Mouse (Mus musculus): ENCODE data around the gene Paxx. TPM values are rescaled to one million over a fixed set of nuclear protein-coding genes. Genes with fewer than 3 reads are reported as not detected.

The Paxx gene
- polyA plus RNA-seq, 1 experiment from 2014 or later = 39.1 TPM

DNA sequence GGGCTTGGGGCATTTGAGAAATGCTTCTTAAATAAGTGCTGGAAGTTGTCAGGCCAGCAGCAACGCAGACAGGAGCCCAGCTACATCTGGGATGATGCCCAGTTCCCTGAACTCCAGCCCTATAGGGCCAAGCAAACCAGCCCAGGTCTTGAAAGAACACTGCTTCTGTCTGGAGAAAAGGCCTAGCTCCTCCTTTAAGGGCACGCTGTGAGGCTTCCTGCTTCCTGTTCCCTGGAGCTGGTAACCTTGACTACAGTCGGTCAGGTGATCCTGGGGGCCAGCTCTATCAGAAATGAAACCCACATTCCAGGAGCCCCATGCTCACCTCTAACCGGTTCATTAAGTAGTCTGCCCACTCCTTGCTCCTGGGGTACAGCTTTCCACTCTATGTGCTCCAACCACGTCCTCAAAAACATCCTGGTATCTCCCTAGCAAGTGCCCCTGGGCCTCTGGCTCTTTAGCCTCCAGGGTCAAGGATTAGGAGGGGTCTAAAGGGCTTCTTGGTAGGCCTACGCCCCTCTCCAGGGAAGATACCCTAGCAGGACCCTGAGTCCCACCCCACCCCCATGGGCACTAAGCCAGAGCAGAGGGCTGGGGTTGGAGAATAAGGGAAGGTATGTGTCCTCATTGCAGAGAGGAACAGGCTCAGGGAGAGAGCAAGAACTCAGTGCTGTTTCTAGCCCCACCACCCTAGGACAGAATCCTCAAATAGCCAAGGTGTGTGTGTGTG lies 37.1 kb upstream of the Paxx start:
- Histone ChIP-seq H3K27ac (no peak overlapping the region), H3K36me3 (replicated peaks) (peaks cover 3% of the 10 kb centered on the region), H3K9me3 (no peaks in the 10 kb centered on the region), H3K4me3 (replicated peaks) (no peak overlapping the region), H3K27me3 (no peaks in the 10 kb centered on the region), H3K4me1 (peaks cover 12% of the 10 kb centered on the region), H3K4me2 (no peak overlapping the region), H3K9ac (no peak overlapping the region)
- ATAC-seq (ENCODE audit: low FRiP score) = no peak
- 61% methylated on average over 6 of the region's 6 CpGs for WGBS

DNA sequence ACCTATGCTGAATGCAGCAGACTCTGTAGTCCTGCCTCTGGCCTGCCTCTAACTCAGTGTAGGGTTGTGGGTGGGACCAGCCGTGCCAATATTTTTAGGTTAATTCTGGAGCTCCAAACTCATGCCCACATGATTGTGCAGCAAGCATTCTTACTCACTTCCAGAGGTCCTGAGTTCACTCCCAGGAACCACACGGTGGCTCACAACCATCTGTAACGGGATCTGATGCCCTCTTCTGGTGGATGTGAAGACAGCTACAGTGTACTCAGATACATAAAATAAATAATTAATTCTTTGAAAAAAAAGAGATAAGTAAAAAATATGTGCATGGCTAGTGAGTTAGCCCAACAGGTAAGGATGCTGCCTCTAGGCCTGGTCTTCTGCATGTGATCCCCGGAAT lies 35.6 kb upstream of the Paxx start:
- H3K27me3 ChIP-seq = no peaks in the 10 kb centered on the region
- no peak for ATAC-seq (ENCODE audit: low FRiP score)
- H3K27ac ChIP-seq = no peak overlapping the region

GRCm38 (mm10) chr2:25493476-25493961 lies 32.6 kb upstream of the Paxx start, which contains the start of gene Lcn12:
TSS of gene Lcn12 (minus strand) at chr2:25493911.
- Histone ChIP-seq H3K4me3 (replicated peaks) (no peak within 1 kb of the TSS), H3K36me3 (replicated peaks) (no peaks in the 10 kb centered on the region), H3K4me2 (no peak within 1 kb of the TSS), H3K27me3 (no peaks in the 10 kb centered on the region), H3K4me1 (no peaks in the 10 kb centered on the region), H3K9me3 (no peaks in the 10 kb centered on the region), H3K27ac (no peak within 1 kb of the TSS), H3K9ac (no peak within 1 kb of the TSS)
- ATAC-seq (ENCODE audit: low FRiP score) = no peak
- 91% methylated on average over 5 of the region's 5 CpGs for WGBS

More for the DNA sequence above, 35.6 kb upstream of the Paxx start:
- H3K4me3 ChIP-seq (replicated peaks) = no peak overlapping the region
- WGBS = 45% methylated on average over 4 of the region's 4 CpGs
- H3K9me3 ChIP-seq = no peaks in the 10 kb centered on the region
- no peak overlapping the region for H3K4me2 ChIP-seq
- no peak overlapping the region for H3K9ac ChIP-seq
- no peaks in the 10 kb centered on the region for H3K36me3 ChIP-seq (replicated peaks)
- peaks cover 4% of the 10 kb centered on the region for H3K4me1 ChIP-seq

GRCm38 (mm10) chr2:25492988-25493387 lies 32.1 kb upstream of the Paxx start:
- H3K4me3 ChIP-seq (replicated peaks) = no peak overlapping the region
- no peaks in the 10 kb centered on the region for H3K27me3 ChIP-seq
- H3K36me3 ChIP-seq (replicated peaks) = no peaks in the 10 kb centered on the region
- no peaks in the 10 kb centered on the region for H3K9me3 ChIP-seq
- H3K4me2 ChIP-seq = no peak overlapping the region
- ATAC-seq (ENCODE audit: low FRiP score) = no peak
- WGBS = 88% methylated on average over 5 of the region's 5 CpGs
- H3K9ac ChIP-seq = no peak overlapping the region
- H3K4me1 ChIP-seq = no peaks in the 10 kb centered on the region
- no peak overlapping the region for H3K27ac ChIP-seq

DNA sequence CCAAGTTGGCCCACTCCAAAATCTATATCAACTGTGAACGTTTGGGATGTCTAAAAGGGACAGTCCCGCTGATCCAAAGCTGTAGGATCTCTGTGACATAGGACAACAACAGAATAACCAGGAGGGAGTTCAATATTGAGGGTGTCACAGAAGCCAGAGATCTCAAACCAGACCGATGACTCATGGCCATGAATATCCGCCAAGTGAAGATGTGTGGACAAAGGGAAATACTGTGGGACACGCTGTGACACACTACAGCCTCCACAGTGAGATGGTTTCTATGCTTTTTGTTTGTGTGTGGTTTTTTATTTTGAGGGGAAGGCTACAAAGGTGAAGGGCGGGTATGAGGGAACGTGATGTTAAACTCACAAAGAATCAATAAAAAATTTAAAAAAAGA lies 27.8 kb upstream of the Paxx start:
- WGBS = 80% methylated on average over 7 of the region's 7 CpGs
- Histone ChIP-seq H3K27ac (no peak overlapping the region), H3K9me3 (no peaks in the 10 kb centered on the region), H3K27me3 (0 out of 2 replicates have a peak, but pooled peaks cover 3% of the 10 kb centered on the region), H3K4me2 (no peak overlapping the region), H3K4me1 (no peaks in the 10 kb centered on the region), H3K9ac (no peak overlapping the region), H3K36me3 (replicated peaks) (no peaks in the 10 kb centered on the region), H3K4me3 (replicated peaks) (no peak overlapping the region)
- no peak for ATAC-seq (ENCODE audit: low FRiP score)

GRCm38 (mm10) chr2:25487965-25488670 lies 27.2 kb upstream of the Paxx start:
- no peak for ATAC-seq (ENCODE audit: low FRiP score)
- Histone ChIP-seq H3K27ac (no peak overlapping the region), H3K4me1 (no peaks in the 10 kb centered on the region), H3K36me3 (replicated peaks) (no peaks in the 10 kb centered on the region), H3K9me3 (no peaks in the 10 kb centered on the region), H3K9ac (no peak overlapping the region), H3K27me3 (0 out of 2 replicates have a peak, but pooled peaks cover 3% of the 10 kb centered on the region), H3K4me3 (replicated peaks) (no peak overlapping the region), H3K4me2 (no peak overlapping the region)
- WGBS = 76% methylated on average over 6 of the region's 6 CpGs

- H3K4me2 ChIP-seq = no peak overlapping the region
- no peak overlapping the region for H3K4me3 ChIP-seq (replicated peaks)
- no peak for ATAC-seq (ENCODE audit: low FRiP score)
- H3K4me1 ChIP-seq = no peaks in the 10 kb centered on the region
- no peaks in the 10 kb centered on the region for H3K9me3 ChIP-seq
- no peaks in the 10 kb centered on the region for H3K36me3 ChIP-seq (replicated peaks)
- no peak overlapping the region for H3K9ac ChIP-seq
- no peak overlapping the region for H3K27ac ChIP-seq
- H3K27me3 ChIP-seq = 0 out of 2 replicates have a peak, but pooled peaks cover 6% of the 10 kb centered on the region
- WGBS = 75% methylated on average over 11 of the region's 11 CpGs
Observed at GRCm38 (mm10) chr2:25484901-25485647, 24.2 kb upstream of the Paxx start.

GRCm38 (mm10) chr2:25482969-25483368 lies 22.1 kb upstream of the Paxx start:
- Histone ChIP-seq H3K9me3 (no peaks in the 10 kb centered on the region), H3K4me1 (no peaks in the 10 kb centered on the region), H3K9ac (no peak overlapping the region), H3K27me3 (peaks cover 12% of the 10 kb centered on the region; the same call in 1 of the 2 replicates), H3K27ac (no peak overlapping the region), H3K4me2 (no peak overlapping the region), H3K4me3 (replicated peaks) (no peak overlapping the region), H3K36me3 (replicated peaks) (no peaks in the 10 kb centered on the region)
- WGBS = 27% methylated on average over 7 of the region's 7 CpGs
- no peak for ATAC-seq (ENCODE audit: low FRiP score)

- Histone ChIP-seq H3K9me3 (no peaks in the 10 kb centered on the region), H3K4me3 (replicated peaks) (no peak overlapping the region), H3K27me3 (peaks cover 14% of the 10 kb centered on the region; the same call in 1 of the 2 replicates), H3K27ac (no peak overlapping the region), H3K36me3 (replicated peaks) (no peaks in the 10 kb centered on the region), H3K9ac (no peak overlapping the region), H3K4me2 (no peak overlapping the region), H3K4me1 (no peaks in the 10 kb centered on the region)
- WGBS = 87% methylated on average over 1 of the region's 1 CpGs
- ATAC-seq (ENCODE audit: low FRiP score) = no peak
Observed at GRCm38 (mm10) chr2:25480541-25480940, 19.6 kb upstream of the Paxx start.

- H3K27ac ChIP-seq = no peak overlapping the region
- no peaks in the 10 kb centered on the region for H3K9me3 ChIP-seq
- no peak for ATAC-seq (ENCODE audit: low FRiP score)
- no peak overlapping the region for H3K4me3 ChIP-seq (replicated peaks)
- no peaks in the 10 kb centered on the region for H3K36me3 ChIP-seq (replicated peaks)
- no peak overlapping the region for H3K9ac ChIP-seq
- WGBS = 82% methylated on average over 10 of the region's 10 CpGs
- no peaks in the 10 kb centered on the region for H3K4me1 ChIP-seq
- H3K27me3 ChIP-seq = peaks cover 14% of the 10 kb centered on the region; the same call in 1 of the 2 replicates
- no peak overlapping the region for H3K4me2 ChIP-seq
Observed at GRCm38 (mm10) chr2:25479551-25480311, 18.8 kb upstream of the Paxx start.

GRCm38 (mm10) chr2:25477967-25478675 lies 17.2 kb upstream of the Paxx start:
- ATAC-seq (ENCODE audit: low FRiP score) = no peak
- Histone ChIP-seq H3K9ac (no peak overlapping the region), H3K9me3 (no peaks in the 10 kb centered on the region), H3K4me2 (no peak overlapping the region), H3K4me1 (no peaks in the 10 kb centered on the region), H3K27ac (no peak overlapping the region), H3K4me3 (replicated peaks) (no peak overlapping the region), H3K27me3 (peaks cover 14% of the 10 kb centered on the region; the same call in 1 of the 2 replicates), H3K36me3 (replicated peaks) (no peaks in the 10 kb centered on the region)
- 88% methylated on average over 3 of the region's 3 CpGs for WGBS

Measured in forebrain, embryonic 12.5 days (tissue).